Mouse (Mus musculus): Measurements from ENCODE around the gene Ptprr. TPM values are rescaled to one million over a fixed set of nuclear protein-coding genes. Genes with fewer than 3 reads are reported as not detected.

Ptprr gene
- total RNA-seq, 2 experiments from 2014 or later = 2.0 TPM; not detected in 1

DNA sequence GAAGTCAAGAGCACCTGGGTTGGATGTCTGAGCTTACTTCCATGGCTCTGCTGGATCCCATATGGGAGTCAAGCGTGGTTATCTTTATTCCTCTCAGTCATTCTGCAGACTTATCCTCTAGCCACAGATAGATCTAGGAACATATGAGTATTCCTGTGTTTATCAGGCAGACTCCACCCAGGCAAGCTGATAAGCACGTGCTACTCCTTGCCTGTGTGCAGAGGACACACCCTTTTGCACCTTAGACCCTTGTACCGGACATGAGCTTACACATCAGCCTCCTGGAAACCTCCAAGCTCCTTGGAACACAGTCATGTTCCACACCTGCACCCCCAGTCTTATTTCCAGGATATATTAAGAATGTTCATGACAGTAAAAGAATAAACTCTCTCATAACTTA is 165.2 kb downstream of the Ptprr start:
- no peak for ATAC-seq (replicated peaks; ENCODE audit: poor library complexity, severe bottlenecking)

DNA sequence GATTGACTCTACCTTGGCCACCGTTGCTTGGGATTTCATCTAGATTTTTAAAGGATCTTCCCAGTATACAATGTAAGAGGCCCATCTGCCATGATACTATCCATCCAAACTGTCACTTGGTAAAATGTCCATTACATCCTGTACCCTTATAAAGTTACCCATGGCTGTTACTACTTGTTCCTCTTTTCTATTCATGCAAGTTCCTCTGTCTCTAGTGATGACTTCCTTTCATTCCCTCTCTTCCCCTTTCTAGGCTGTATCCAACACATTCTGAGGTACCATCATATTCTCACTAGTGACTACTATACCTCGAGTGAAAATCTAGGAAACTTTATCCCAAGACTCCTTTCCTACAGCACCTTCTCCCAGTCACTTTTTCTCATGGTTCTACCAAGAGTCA is 173.7 kb downstream of the Ptprr start:
- ATAC-seq (replicated peaks; ENCODE audit: poor library complexity, severe bottlenecking) = peak; percentile 96

DNA sequence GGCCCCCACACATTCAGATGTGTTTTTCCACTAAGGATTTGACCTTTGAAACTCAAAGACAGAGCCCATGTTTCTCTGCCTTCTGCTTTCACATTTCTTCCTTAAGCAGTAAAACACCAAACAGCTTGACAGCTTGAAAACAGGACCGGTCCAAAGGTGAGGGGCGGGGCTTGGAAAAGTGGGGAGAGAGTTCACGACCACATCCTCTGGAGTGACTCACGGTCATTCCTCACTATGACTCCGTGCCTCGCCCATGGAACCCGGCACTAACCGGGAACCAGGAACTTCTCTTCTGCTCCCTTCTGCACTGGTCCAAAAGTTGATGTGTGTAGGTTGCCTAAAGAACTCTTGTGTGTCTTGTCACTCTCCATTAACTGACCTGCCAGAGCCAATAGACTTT is 174.3 kb downstream of the Ptprr start:
- ATAC-seq (replicated peaks; ENCODE audit: poor library complexity, severe bottlenecking) = no peak

DNA sequence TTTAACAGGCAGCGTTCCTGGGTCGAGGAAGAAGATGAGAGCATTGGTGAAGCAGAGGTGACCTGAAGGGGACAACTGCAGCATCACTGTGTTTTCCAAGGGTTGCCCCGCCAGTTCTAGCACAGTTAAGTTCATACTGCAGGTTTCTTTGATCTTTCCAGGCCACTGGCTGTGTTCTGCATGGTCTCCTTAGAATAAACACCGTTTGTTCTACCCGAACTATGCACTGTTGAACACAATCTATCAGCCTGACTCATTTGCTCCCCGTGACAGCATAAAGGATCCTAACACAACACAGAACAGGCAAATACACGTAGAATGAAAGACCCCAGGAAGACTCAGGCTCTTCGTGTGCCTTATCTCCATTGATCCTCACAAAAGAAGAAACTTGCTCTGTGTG is 176.4 kb downstream of the Ptprr start:
- no peak for ATAC-seq (replicated peaks; ENCODE audit: poor library complexity, severe bottlenecking)

DNA sequence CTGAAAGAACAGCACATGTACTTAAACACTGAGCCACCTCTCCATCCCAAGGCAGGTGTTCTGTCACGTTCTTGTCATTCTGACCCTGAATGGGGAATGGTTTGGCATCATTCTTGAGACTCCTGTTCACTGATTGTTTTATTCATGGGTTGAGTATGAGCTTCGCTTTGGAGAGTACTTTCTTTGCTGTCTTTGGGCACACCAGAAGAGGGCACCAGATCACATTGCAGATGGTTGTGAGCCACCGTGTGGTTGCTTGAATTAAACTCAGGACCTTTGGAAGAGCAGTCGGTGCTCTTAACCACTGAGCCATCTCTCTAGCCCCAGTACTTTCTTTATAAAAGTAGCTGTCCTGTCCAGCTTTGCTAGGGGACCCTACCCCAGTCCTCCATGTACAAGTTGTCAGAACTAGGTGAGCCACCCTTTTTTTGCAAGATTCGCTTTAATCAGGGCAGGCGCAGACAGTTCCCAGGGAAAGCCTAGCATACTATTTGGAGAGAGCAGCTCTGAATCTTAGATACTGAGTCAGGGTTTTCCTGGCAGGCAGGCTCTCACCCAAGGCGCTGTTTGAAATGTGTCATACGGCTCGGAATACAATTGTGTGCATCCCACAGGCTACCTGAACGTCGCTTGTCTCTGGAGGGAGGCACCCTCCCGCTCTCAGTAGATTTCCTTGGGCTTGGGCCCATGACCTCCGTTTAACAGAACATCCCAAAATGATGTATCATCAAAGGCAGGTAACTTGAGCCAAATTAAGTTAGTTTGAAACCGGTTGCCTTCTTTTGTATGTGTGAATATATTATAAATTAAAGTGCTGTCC is 178.8 kb downstream of the Ptprr start:
- no peak for ATAC-seq (replicated peaks; ENCODE audit: poor library complexity, severe bottlenecking)

DNA sequence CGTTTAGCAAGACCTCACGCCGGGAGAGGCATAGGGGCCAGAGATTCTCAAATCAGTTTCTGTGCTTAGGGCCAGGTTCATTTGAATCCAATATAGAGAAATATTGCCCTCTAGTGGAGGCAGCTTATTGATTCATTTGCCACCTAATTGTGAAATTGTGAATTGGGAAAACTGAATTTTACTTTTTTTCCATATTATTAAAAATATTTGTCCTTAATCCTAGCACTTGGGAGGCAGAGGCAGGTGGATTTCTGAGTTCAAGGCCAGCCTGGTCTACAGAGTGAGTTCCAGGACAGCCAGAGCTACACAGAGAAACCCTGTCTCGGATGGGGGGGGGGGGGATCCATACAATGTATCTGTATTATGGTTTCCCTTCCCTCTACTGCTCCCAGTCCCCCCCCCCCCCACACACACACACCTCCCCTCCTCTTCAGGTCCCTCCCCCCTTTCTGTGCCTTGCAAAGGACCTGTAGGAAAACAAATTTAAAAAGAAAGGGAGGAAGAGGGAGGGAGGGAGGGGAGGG is 179.5 kb downstream of the Ptprr start:
- ATAC-seq (replicated peaks; ENCODE audit: poor library complexity, severe bottlenecking) = peak; percentile 86

DNA sequence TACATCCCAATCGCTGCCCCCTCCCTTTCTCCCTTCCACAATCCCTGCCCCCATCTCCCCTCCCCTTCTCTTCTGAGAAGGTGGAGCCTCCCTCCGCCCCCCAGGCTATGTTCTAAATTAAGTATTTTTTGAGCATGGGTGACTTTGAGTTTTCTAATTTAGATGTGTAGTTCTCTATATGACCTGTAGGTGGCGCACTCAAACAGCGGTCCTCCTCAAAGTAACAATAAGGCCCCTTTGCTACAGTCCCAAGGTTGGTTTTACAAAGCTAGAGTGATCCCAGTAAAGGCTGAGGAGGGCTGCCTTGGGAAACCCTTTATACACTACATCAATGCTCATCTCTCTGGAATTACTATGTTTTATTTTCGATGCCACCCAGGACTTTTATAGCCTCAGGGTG is 181.0 kb downstream of the Ptprr start:
- ATAC-seq (replicated peaks; ENCODE audit: poor library complexity, severe bottlenecking) = peak; percentile 68

DNA sequence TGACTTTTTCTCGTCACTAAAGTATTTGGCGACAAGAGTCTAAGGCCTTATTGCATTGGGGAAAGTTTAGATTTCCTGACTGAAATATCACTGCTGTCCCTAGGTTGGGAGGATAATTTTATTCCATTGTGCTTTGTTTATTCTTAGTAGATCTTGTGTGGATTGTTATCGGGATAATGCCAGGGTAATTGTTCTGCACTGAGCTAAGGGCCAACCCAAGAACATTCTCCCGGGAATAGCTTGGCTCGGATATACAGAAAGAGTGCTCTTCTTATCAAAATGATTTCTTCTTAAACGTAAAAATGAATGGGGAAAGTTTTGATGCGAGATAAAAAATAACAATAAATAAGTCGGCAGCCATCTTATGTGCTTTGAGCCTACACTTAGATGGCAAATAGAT is 183.5 kb downstream of the Ptprr start:
- ATAC-seq (replicated peaks; ENCODE audit: poor library complexity, severe bottlenecking) = no peak

DNA sequence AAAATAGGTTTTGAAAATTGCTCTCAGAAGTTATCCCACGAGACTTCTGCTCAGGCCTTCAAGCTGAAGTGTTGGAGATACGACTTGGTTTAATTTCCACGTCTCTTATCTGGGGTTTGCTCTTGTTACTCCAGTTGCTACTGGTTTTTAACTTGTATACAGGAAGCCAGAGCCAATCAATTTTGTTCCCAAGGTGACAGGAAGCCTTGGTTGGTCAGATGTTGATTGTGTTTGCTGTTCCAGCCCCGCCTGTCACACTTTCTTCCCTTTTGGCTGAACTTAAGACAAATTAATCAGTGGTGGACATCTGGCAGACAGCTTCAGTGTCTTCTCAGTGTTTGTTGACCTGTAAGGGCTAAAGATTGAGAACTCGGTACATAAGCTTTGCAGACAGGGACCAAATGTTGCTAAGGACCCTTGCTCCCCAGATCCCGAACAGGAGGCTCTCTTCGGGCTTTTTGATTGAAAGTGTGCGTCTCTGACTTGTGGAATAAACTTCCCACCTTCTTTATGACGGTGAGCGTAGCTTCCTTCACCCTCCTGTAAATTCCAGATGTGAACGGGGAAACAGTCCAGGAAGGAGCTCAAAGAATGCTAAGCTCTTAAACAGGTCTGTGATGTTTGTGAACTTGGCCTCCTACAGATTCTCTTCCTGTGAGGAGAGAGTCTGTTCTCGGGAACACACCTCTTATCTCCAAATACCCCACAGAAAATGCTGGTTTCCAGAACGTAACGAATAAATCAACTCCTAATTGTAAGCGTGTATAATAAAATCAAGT is 187.8 kb downstream of the Ptprr start:
- ATAC-seq (replicated peaks; ENCODE audit: poor library complexity, severe bottlenecking) = no peak; the same call in 1 of the 2 replicates

DNA sequence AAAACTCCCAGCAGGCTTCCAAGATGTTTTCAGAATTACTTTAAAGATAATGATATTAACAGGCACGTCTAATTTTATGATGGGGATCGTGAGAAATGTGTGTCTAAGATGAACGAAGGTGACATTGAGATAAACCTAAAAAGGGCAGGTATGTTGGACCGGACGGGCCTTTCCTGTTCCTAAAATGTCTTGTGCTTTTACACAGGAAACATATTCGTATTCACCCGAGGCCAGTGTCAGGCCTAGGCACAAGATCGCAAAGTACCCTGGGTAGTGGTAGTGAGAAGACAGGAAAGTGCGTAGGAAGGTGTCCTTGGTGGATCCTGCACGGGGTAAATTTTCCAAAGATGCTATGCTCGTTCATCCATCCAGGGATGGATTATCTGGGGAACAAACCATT is 188.4 kb downstream of the Ptprr start:
- no peak for ATAC-seq (replicated peaks; ENCODE audit: poor library complexity, severe bottlenecking)

DNA sequence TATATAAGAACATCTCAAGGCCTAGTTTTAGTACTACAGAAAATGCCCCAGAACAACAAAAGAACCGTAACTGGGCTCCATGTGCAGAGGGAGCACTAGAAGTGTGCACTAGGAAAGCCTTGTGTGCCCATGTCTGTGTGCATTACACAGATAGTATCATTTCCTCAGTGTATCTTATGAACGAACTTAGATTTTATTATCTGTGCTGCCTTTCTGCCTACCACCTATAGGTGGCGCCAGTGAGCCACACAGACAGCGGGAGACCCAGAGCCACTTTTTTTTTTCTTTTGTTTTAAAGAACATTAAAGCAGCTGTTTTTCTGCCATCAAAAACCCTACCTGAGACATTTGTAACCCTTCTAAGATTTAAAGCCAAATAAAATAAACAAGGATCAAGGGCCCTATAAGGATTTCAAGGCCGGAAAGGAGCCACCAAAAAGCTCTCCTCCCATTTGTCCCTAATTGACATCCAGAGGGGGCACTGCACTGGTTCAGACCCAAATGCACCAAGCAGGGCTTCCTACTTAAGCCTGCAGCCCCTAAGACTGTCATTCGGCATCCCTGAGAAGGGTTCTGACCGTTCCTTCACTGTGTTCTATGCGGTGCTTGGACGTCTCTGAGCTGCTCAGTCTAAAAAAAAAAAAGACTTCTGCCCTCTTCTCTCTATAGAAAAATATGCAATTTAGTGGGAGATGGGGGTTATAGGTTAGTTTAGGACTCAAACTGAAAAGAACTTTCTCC is 190.1 kb downstream of the Ptprr start:
- peak; percentile 96 for ATAC-seq (replicated peaks; ENCODE audit: poor library complexity, severe bottlenecking)

DNA sequence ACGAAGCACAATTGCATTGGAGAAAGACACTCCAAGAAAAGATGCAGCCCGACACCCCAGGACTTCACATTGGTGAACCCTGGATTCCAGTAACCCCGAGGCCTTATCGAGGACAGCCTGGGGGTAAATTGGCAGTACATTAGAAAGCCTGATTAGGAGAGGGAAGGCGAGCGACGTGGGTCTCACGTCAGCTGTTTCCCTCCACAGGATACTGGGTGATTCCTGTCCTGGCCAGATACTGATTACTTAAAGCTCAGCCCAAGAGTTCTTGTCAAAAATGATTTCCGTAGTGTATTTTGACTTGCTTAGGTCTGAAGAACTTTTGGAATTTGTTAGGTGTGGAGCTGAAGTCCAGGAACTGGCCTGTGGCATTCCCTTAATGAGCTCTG is 190.7 kb downstream of the Ptprr start:
- ATAC-seq (replicated peaks; ENCODE audit: poor library complexity, severe bottlenecking) = peak; percentile 21; the same call in 1 of the 2 replicates

DNA sequence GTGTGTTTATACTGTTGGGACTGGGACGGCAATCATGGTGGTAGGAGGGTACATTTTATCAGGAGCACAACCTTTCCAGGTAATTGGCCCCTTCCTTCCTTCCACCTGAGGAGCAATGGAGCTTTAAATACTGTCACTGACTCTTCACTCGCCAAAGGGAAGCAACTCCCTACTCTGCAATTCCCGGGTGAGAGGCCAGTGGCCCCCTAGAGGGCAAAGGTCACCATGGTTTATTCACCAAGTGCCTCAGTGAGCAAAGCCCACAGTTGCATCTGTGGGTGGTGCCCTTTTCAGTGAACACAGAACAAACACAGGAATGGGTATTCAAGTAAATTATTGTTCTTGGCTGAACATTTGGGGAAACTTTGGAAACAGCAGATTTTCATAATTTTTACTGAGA is 194.1 kb downstream of the Ptprr start:
- no peak for ATAC-seq (replicated peaks; ENCODE audit: poor library complexity, severe bottlenecking)

DNA sequence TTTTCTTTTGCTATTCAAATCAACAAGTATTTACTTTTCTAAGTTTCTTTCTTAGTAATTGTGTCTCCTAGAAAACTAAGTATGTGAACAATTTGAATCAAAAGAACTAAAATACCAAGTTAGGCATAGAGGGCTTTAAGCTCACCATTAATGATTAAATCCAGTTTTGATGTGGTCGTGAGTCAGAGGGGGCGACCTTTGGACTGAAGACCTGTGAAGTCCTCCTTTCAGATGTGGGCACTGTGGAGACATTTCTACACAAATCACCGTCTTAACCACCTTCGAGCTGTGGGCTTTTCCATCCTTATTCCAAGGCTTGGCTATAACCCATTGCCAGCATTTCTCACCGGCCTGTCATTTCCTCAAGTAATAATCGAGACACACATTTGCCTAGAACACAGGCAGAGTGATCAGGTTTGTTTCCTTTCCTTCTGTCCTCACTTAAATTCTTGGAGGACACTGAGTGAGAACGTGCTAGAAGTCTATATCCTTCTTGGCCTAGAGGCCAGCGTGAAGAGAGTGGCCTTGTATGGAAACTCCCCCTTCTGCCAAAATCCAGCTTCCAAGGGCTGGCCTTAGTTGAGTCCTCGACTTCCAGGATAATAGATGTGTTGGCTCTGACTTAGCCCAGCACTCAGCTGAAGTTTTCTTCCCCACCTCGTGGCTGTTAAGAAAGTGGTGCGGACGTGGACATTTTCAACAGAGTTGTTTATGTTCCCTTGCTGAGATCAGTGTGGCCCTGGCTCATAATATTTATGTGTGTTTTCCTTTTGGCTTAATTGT is 202.5 kb downstream of the Ptprr start:
- ATAC-seq (replicated peaks; ENCODE audit: poor library complexity, severe bottlenecking) = no peak

DNA sequence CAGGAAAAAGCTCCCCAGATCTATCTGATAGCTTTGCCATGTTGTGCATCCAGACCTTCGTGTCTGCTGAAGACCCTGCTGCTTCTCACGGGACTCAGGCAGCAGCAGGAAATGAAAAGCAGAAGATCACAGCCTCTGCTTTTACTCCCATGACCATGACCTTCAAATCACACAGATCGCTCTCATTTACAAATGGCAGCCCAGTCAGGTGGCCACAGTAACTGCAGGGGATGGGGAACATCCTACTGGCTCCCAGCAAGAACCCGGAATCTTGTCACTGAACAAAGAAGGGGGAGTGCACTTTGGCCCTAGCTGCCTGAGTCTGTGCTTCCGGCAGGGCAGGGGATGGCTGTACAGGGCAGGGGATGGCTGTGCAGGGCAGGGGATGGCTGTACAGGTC is 217.3 kb downstream of the Ptprr start:
- ATAC-seq (replicated peaks; ENCODE audit: poor library complexity, severe bottlenecking) = no peak

DNA sequence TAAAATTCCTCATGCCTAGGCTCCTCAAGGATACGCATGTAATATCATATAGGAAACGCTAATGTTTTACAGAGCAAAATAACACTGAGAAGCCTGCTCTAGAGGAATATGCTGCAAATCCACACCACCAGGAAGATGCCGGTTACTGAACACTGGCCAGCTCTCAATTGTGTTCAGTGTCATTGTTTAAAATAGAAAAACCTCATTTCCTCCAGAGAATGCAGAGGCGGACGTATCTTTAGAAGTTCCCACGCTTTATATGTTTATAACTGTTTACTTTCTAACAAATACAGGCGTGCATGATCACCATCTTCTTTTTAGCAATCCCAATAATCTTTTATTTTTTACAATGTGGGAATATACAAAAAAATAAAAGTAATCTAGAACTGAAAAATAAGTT is 224.2 kb downstream of the Ptprr start:
- no peak for ATAC-seq (replicated peaks; ENCODE audit: poor library complexity, severe bottlenecking)

DNA sequence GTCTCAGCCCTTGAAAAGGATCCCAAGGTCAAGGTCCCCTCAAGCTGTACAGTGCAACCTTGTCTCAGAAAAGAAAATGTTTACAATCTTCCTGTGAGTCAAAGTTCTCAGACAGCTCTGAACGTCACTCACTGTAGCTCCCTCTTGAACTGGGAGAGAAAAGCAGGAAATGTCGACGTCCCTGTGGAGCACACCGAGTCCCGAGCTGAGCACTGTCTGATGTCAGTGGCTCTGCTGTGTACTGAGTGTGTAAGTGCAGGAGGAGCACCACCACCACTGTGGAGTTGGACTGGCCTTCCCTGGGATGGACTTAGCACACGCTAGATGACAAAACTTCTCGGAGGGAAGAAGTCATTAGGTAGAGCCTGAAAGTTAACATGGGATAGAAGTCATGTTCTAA is 225.4 kb downstream of the Ptprr start:
- ATAC-seq (replicated peaks; ENCODE audit: poor library complexity, severe bottlenecking) = no peak

DNA sequence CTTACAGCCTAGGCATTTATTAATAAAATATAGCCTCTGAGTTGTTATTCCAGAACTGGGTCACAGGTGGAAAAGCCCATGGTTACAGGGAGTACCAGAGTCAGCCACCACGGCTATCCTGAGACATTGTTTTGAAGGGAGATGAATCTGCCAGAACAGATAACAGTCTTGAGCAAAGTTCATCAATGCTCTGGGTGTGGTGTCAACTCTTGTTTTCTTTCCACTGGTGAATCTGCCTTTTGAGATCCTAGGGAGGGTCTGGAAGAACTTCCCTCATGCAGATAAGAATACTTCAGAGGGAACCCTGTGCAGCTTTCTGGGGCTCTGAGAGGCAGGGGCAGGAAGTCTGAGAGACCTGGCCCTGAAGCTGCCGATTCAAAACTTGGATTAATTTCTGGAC is 227.6 kb downstream of the Ptprr start:
- no peak for ATAC-seq (replicated peaks; ENCODE audit: poor library complexity, severe bottlenecking)

DNA sequence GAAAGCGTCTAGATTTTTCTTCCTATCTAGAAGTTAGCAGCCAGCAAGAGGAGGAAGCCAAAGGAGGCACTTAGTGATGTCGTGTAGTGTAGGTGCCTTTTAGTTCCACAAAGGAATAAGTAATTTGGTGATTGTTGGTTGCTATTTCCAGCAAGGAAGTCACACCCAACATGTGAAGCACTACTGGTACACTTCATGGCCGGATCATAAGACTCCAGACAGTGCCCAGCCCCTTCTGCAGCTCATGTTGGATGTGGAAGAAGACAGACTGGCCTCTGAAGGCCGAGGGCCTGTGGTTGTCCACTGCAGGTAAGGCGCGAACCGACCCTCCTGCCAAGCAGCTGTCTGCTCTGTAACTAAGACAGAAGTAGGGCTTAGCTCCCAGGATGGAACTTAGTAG is 234.7 kb downstream of the Ptprr start:
- no peak for ATAC-seq (replicated peaks; ENCODE audit: poor library complexity, severe bottlenecking)

DNA sequence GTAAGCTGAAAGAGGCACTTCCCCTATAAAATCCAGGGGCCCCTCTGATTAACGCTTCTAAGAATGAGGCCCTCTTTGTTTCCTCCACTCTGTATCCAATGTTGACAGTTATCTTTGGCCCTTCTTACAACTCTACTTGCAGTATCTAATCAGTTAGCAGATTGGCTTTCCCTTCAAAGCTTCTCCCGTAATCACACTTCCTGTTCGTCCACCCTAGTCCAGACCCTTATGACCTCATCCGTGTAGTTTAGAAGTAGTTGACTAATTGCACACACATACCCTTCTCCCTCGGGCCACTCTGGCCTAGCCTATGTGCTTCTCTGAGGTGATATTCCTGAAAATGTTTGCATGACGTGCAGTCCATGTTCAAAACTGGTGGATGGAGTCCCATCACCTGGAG is 236.0 kb downstream of the Ptprr start:
- no peak for ATAC-seq (replicated peaks; ENCODE audit: poor library complexity, severe bottlenecking)
